Mouse (Mus musculus): Measurements from ENCODE around the gene Pkp4. TPM values are rescaled to one million over a fixed set of nuclear protein-coding genes. Genes with fewer than 3 reads are reported as not detected.

Gene Pkp4
- total and polyA plus RNA-seq, 3 experiments = not detected

GRCm38 (mm10) chr2:59400901-59401378, 240.3 kb downstream of the Pkp4 start (continued):
- TF ChIP-seq RCOR1 (IDR thresholded peaks at IDR 0.05; ENCODE audit: low read depth, low read length) = no peak

GRCm38 (mm10) chr2:59401841-59402461, 241.3 kb downstream of the Pkp4 start:
- Histone ChIP-seq H3K79me2 (ENCODE audit: control insufficient read depth, insufficient read depth, low read length, poor library complexity) (no peaks in the 10 kb centered on the region), H3K4me3 (ENCODE audit: control insufficient read depth in 1 of 2, insufficient read depth in 1 of 2, low read depth in 2 of 2, low read length in 2 of 2) (no peak overlapping the region), H3K4me1 (ENCODE audit: control insufficient read depth in 1 of 2, insufficient read depth in 2 of 2, low read length in 2 of 2) (no peaks in the 10 kb centered on the region), H3K36me3 (ENCODE audit: control insufficient read depth in 1 of 2, insufficient read depth in 2 of 2, low read length in 2 of 2) (no peaks in the 10 kb centered on the region), H3K27ac (ENCODE audit: control insufficient read depth, low read depth, low read length) (no peak overlapping the region), H3K27me3 (ENCODE audit: control insufficient read depth in 1 of 2, insufficient read depth in 2 of 2, low read length in 2 of 2) (no peaks in the 10 kb centered on the region), H3K9ac (ENCODE audit: control insufficient read depth, low read depth, low read length, poor library complexity, severe bottlenecking) (no peak overlapping the region), H3K9me3 (replicated peaks; ENCODE audit: insufficient read depth, low read length) (no peaks in the 10 kb centered on the region)
- TF ChIP-seq GATA1 (IDR thresholded peaks at IDR 0.05; ENCODE audit: low read depth, low read length) = no peak
- TF ChIP-seq SIN3A (IDR thresholded peaks at IDR 0.05; ENCODE audit: low read length) = no peak
- no peak for TF ChIP-seq BHLHE40 (IDR thresholded peaks at IDR 0.05; ENCODE audit: borderline replicate concordance, low read depth, low read length)
- no peak for TF ChIP-seq MEF2A (IDR thresholded peaks at IDR 0.05; ENCODE audit: extremely low read depth, insufficient replicate concordance, low read depth, low read length, poor library complexity, severe bottlenecking)
- TF ChIP-seq E2F4 (IDR thresholded peaks at IDR 0.05; ENCODE audit: borderline replicate concordance, low read depth, low read length) = no peak
- TF ChIP-seq GABPA (IDR thresholded peaks at IDR 0.05; ENCODE audit: low read depth, low read length) = no peak
- TF ChIP-seq MXI1 (IDR thresholded peaks at IDR 0.05; ENCODE audit: low read depth, low read length) = no peak
- no peak for TF ChIP-seq POLR2A (IDR thresholded peaks at IDR 0.05; ENCODE audit: control insufficient read depth in 1 of 2, insufficient read depth in 1 of 2, low read depth in 1 of 2, low read length in 2 of 2, poor library complexity in 1 of 2)
- no peak for TF ChIP-seq ZKSCAN1 (IDR thresholded peaks at IDR 0.05; ENCODE audit: low read depth, low read length)
- TF ChIP-seq ZMIZ1 (IDR thresholded peaks at IDR 0.05; ENCODE audit: low read depth, low read length) = no peak
- no peak for TF ChIP-seq ZC3H11A (IDR thresholded peaks at IDR 0.05; ENCODE audit: low read depth, low read length)
- no peak for DNase-seq (ENCODE audit: low read depth, low spot score)

GRCm38 (mm10) chr2:59404022-59404421, 243.4 kb downstream of the Pkp4 start:
- TF ChIP-seq EP300 (IDR thresholded peaks at IDR 0.05; ENCODE audit: low read depth in 1 of 2, low read length in 2 of 2) = no peak
- no peak for TF ChIP-seq GATA1 (IDR thresholded peaks at IDR 0.05; ENCODE audit: low read depth, low read length)
- no peak for TF ChIP-seq ZC3H11A (IDR thresholded peaks at IDR 0.05; ENCODE audit: low read depth, low read length)
- no peak for TF ChIP-seq POLR2AphosphoS2 (IDR thresholded peaks at IDR 0.05; ENCODE audit: low read length)
- TF ChIP-seq CTCF (IDR thresholded peaks at IDR 0.05 in 2 of 3, conservative IDR thresholded peaks at IDR 0.05 in 1 of 3; ENCODE audit: control insufficient read depth in 1 of 3, insufficient read depth in 1 of 3, low read depth in 2 of 3, low read length in 3 of 3, poor library complexity in 1 of 3, severe bottlenecking in 1 of 3) = no peak
- no peak for TF ChIP-seq USF1 (IDR thresholded peaks at IDR 0.05; ENCODE audit: low read depth, low read length)
- TF ChIP-seq ELF1 (IDR thresholded peaks at IDR 0.05; ENCODE audit: low read depth, low read length) = no peak
- no peak for TF ChIP-seq MAZ (IDR thresholded peaks at IDR 0.05; ENCODE audit: low read depth, low read length)
- no peak for TF ChIP-seq TAL1 (IDR thresholded peaks at IDR 0.05; ENCODE audit: low read length)
- no peak for TF ChIP-seq MAFK (IDR thresholded peaks at IDR 0.05; ENCODE audit: borderline replicate concordance, low read depth, low read length)
- no peak for TF ChIP-seq SIN3A (IDR thresholded peaks at IDR 0.05; ENCODE audit: low read length)
- no peak for TF ChIP-seq SMC3 (IDR thresholded peaks at IDR 0.05; ENCODE audit: low read depth, low read length)
- TF ChIP-seq MAX (IDR thresholded peaks at IDR 0.05; ENCODE audit: low read length) = no peak
- no peak for TF ChIP-seq MYC (IDR thresholded peaks at IDR 0.05; ENCODE audit: low read depth, low read length)
- no peak for TF ChIP-seq ETS1 (IDR thresholded peaks at IDR 0.05; ENCODE audit: low read depth, low read length)
- no peak for TF ChIP-seq NELFE (IDR thresholded peaks at IDR 0.05; ENCODE audit: low read depth, low read length)
- TF ChIP-seq GABPA (IDR thresholded peaks at IDR 0.05; ENCODE audit: low read depth, low read length) = no peak
- TF ChIP-seq UBTF (IDR thresholded peaks at IDR 0.05; ENCODE audit: borderline replicate concordance, insufficient read depth, low read depth, low read length) = no peak
- TF ChIP-seq CHD2 (IDR thresholded peaks at IDR 0.05; ENCODE audit: low read length) = no peak
- H3K4me1 ChIP-seq (ENCODE audit: control insufficient read depth in 1 of 2, insufficient read depth in 2 of 2, low read length in 2 of 2) = no peaks in the 10 kb centered on the region
- H3K27me3 ChIP-seq (ENCODE audit: control insufficient read depth in 1 of 2, insufficient read depth in 2 of 2, low read length in 2 of 2) = no peaks in the 10 kb centered on the region
- H3K4me3 ChIP-seq (ENCODE audit: control insufficient read depth in 1 of 2, insufficient read depth in 1 of 2, low read depth in 2 of 2, low read length in 2 of 2) = no peak overlapping the region
- no peaks in the 10 kb centered on the region for H3K79me2 ChIP-seq (ENCODE audit: control insufficient read depth, insufficient read depth, low read length, poor library complexity)
- no peaks in the 10 kb centered on the region for H3K36me3 ChIP-seq (ENCODE audit: control insufficient read depth in 1 of 2, insufficient read depth in 2 of 2, low read length in 2 of 2)
- H3K27ac ChIP-seq (ENCODE audit: control insufficient read depth, low read depth, low read length) = no peak overlapping the region
- no peak for DNase-seq (ENCODE audit: low read depth, low spot score)
- no peaks in the 10 kb centered on the region for H3K9me3 ChIP-seq (replicated peaks; ENCODE audit: insufficient read depth, low read length)
- no peak overlapping the region for H3K9ac ChIP-seq (ENCODE audit: control insufficient read depth, low read depth, low read length, poor library complexity, severe bottlenecking)
